Mouse (Mus musculus) adipocyte (in vitro differentiated cells): Measurements from ENCODE around the gene Slc24a3.

ENCODE experiments used
- DNase-seq: peaks from one replicate; pipeline ENCODE4 v3.0.0-alpha.2; 2016; ENCODE audit warnings: low spot score

The Slc24a3 gene

DNA sequence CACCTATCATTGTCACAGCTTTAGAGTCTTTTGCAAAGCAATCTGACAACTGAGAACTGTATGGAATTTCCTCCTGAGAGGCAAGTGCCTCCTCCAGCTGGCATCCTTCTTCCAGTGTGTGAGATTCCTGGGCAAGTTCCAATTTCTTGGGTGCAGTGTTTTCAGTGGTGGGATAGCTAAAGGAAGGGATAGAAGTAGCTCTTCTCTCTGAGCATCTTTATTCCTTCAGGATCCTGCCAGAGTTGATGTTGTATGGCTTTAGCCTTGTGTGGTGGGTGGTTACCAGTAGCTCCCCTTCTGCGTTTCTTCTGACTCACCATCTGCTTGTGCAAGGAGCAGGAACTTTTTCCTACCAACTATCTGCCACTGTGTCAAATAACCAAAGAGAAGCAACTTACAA is 516.6 kb downstream of the Slc24a3 start:
- no peak for DNase-seq

DNA sequence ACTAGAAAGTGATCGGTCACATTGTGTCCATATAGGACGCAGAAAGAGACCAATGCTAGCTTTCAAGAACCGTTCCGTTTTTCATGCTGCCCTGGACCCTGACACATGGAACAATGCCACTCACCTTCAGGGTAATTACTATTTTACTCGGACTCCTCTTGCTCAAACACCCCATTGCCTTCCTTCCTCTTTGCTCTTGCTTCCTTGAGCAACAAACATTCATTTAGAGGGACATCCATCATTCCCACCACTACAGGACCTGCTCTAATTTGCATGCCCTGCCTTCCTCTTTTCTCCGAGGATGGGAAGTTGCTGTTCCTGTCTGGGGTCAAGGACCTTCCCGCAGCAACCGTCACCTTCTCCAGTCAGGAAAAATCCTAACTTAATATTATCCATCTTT is 517.3 kb downstream of the Slc24a3 start:
- DNase-seq, result no peak

- DNase-seq, result no peak
These were observed 518.5 kb downstream of the Slc24a3 start for GRCm38 (mm10) chr2:145686017-145686416.

DNA sequence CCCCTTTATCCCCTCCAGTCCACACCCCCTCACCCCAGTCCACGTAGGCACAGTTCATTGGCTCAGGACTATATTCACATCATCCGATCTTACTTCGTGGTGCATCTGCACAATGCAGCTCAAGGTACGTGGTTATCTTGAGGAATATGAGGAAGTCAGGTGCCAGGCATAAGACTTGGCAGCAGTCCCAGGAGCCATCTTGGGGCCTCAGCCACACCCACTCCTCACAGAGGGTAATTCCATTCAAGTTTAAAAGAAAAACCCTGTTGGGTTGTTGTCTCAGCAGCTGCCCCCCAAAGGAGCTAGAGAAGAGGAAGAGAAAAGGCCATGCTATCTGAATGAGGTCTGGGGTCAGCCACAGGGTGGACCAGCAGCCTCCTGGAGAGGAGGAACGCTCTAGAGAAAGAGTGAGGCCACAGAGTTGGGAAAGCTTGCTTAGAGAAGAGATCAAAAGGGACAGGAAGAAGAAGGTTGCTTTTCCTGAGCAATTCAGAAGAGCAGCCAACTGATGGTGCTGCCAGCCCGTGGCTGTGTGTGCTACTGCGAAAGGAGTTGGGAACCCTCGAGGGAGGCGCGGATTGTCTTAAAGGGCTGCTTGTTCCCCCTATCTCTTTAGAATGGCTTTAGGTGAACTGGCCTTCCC is 523.9 kb downstream of the Slc24a3 start:
- no peak for DNase-seq
